Mouse (Mus musculus) intestine, embryonic 14.5 days (tissue): Measurements from ENCODE around the gene Olfr1020. TPM values are rescaled to one million over a fixed set of nuclear protein-coding genes. Genes with fewer than 3 reads are reported as not detected.

Experiments used
- ATAC-seq: fragments of 200-750 bp; cut with Nextera tagmentation; replicated peaks from 2 replicates; pipeline ENCODE4 v1.8.0; 2017; ENCODE audit warnings: low read depth, moderate number of reproducible peaks, moderate TSS enrichment, moderate library complexity; ENCODE audit not compliant: low FRiP score, low TSS enrichment
- DNase-seq: peaks from one replicate; pipeline ENCODE4 v3.0.0-alpha.2; 2018; ENCODE audit warnings: low spot score
- H3K27ac ChIP-seq: fragments of 300-500 bp; sonication (generic); 2 replicates; pipeline ENCODE4 v1.5.1; 2014; ENCODE audit warnings: low read depth, mild to moderate bottlenecking, control low read depth
- H3K27me3 ChIP-seq: fragments of 300-500 bp; sonication (generic); replicated peaks from 2 replicates; pipeline ENCODE4 v1.6.1; 2014; ENCODE audit warnings: low read length, control low read depth; ENCODE audit not compliant: control insufficient read depth, insufficient read depth
- H3K36me3 ChIP-seq: fragments of 300-500 bp; sonication (generic); 2 replicates; pipeline ENCODE4 v1.6.1; 2014; ENCODE audit warnings: low read length, control low read depth; ENCODE audit not compliant: control insufficient read depth, insufficient read depth
- H3K4me1 ChIP-seq: fragments of 300-500 bp; sonication (generic); replicated peaks from 2 replicates; pipeline ENCODE4 v1.6.1; 2014; ENCODE audit warnings: low read length, control low read depth, mixed read lengths; ENCODE audit not compliant: control insufficient read depth, insufficient read depth
- H3K4me2 ChIP-seq: fragments of 300-500 bp; sonication (generic); 2 replicates; pipeline ENCODE4 v1.6.1; 2014; ENCODE audit warnings: low read length
- H3K4me3 ChIP-seq: fragments of 300-500 bp; sonication (generic); 2 replicates; pipeline ENCODE4 v1.5.1; 2014; ENCODE audit warnings: low read depth, low read length, control low read depth, mixed read lengths
- H3K9ac ChIP-seq: fragments of 300-500 bp; sonication (generic); 2 replicates; pipeline ENCODE4 v1.6.1; 2014; ENCODE audit warnings: mild to moderate bottlenecking, low read length
- H3K9me3 ChIP-seq: fragments of 300-500 bp; sonication (generic); 2 replicates; pipeline ENCODE4 v1.6.1; 2016; ENCODE audit warnings: low read length, control low read depth; ENCODE audit not compliant: control insufficient read depth
- WGBS: fragments of 180-500 bp; shearing (Covaris S2); extraction: QIAGEN DNeasy Blood & Tissue Kit; methylation state at CpG from one replicate; pipeline ENCODE4 v1.1.7; 2014; 5-methylcytosine and 5-hydroxymethylcytosine counted together
- polyA plus RNA-seq: library from polyadenylated mRNA; unstranded; fragments of >200 nt; fragmentation: Nextera tagmentation; extraction: Ambion mirVana; gene quantifications from 2 replicates; pipeline ENCODE4 v1.2.1, GENCODE M21; 2014

The Olfr1020 gene
- not detected in 2 replicates for polyA plus RNA-seq

DNA sequence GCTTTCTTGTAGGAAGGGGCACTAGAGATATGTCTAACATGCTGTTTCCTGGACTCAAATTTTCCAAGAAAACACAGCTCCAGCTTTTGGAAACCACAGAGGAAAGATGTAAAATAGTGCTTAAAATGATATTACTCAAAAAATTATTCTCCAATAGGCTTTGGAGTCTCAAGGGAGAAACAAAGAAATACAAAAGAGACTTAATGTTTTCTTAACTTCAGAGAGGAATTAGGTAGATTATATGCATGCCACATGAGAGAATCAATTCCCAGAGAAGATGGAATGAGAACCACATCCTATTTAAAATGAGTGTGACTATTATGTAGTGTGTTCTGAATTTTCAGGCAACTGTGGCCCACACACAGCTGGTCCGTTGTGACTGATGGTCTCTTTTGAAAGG lies at the start of gene Olfr1020:
TSS of gene Olfr1020 (plus strand) at position 301 of the 400 bp plus-strand sequence.
- Histone ChIP-seq H3K4me1 (no peaks in the 10 kb centered on the region), H3K4me3 (no peak within 1 kb of the TSS), H3K27ac (no peak within 1 kb of the TSS), H3K27me3 (no peaks in the 10 kb centered on the region), H3K9ac (no peak within 1 kb of the TSS), H3K9me3 (no peaks in the 10 kb centered on the region), H3K4me2 (no peak within 1 kb of the TSS), H3K36me3 (no peaks in the 10 kb centered on the region)
- 90% methylated on average over 1 of the region's 1 CpGs for WGBS
- ATAC-seq (no peak), DNase-seq (no peak)

DNA sequence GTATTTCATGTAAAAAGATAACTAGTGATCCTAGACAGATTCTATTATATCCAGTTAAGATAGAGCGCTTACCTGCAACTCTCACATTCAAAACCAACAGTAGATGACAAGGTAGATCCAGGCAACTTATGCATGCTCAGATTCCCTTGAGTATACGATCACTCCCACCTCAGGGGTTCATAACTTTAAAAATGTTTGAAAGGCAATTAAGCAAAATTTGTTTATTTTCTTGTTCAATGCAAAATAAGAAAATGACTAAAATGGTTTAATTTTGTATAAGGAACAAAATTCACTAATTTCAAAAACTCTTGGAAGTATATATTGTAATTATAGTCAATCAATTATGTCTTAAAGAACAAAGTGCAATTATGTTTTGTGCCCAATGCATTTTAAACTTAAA lies 44.4 kb upstream of the Olfr1020 start, which contains the start of gene Olfr1016:
TSS of gene Olfr1016 (minus strand) at position 101 of the 400 bp plus-strand sequence.
- H3K9ac ChIP-seq, result no peak within 1 kb of the TSS
- no peaks in the 10 kb centered on the region for H3K9me3 ChIP-seq
- 90% methylated on average over 2 of the region's 2 CpGs for WGBS
- H3K36me3 ChIP-seq, result no peaks in the 10 kb centered on the region
- H3K4me2 ChIP-seq, result no peak within 1 kb of the TSS
- ATAC-seq (no peak), DNase-seq (no peak)
- no peak within 1 kb of the TSS for H3K27ac ChIP-seq
- H3K27me3 ChIP-seq, result no peaks in the 10 kb centered on the region
- H3K4me3 ChIP-seq, result no peak within 1 kb of the TSS
- no peaks in the 10 kb centered on the region for H3K4me1 ChIP-seq

DNA sequence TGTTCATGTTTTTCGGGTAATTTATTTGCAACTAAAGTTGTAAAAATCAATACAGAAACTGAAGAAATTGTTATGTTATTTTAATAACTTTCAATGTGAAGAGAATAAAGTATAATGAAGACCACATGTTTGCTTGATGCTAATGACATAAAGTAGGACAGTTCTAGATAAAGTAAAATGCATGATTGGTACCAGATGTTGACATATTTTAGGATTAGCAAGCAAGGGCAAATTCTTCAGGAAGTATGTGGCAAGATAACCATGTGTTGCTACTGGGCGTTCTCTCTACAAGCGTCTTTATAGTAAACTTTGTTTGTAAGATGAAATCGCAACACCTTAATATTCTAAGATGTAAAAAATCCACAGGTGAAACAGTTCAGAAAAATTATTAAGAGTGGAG lies 42.3 kb upstream of the Olfr1020 start:
- H3K36me3 ChIP-seq, result no peaks in the 10 kb centered on the region
- H3K27me3 ChIP-seq, result no peaks in the 10 kb centered on the region
- H3K4me1 ChIP-seq, result no peaks in the 10 kb centered on the region
- H3K9ac ChIP-seq, result no peak overlapping the region
- no peaks in the 10 kb centered on the region for H3K9me3 ChIP-seq
- WGBS, result 81% methylated on average over 4 of the region's 4 CpGs
- H3K4me2 ChIP-seq, result no peak overlapping the region
- no peak for DNase-seq
- no peak overlapping the region for H3K27ac ChIP-seq
- no peak for ATAC-seq
- H3K4me3 ChIP-seq, result no peak overlapping the region

DNA sequence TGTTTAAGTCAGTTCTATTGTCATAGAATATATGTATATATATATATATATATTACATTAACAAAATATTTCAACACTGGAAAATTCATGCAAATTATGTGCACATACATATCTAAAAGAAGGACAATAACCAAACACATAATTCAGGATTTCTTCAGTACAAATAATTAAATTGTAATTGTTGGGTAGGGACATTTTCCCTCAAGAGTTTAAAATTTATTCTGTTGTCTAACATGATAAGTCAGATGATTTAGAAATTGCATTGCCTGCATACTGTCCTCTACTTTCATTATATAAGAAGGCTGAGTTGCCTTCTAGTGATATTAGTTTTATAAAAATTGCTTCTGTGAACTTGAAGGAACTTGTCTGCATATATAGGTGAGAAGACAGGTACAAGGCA lies 28.7 kb upstream of the Olfr1020 start, which contains the start of gene Olfr1018:
TSS of gene Olfr1018 (plus strand) at position 301 of the 400 bp plus-strand sequence.
- Histone ChIP-seq H3K4me2 (no peak within 1 kb of the TSS), H3K4me3 (no peak within 1 kb of the TSS), H3K9me3 (no peaks in the 10 kb centered on the region), H3K36me3 (no peaks in the 10 kb centered on the region), H3K27me3 (no peaks in the 10 kb centered on the region), H3K9ac (no peak within 1 kb of the TSS), H3K27ac (no peak within 1 kb of the TSS), H3K4me1 (no peaks in the 10 kb centered on the region)
- no peak for ATAC-seq
- DNase-seq, result no peak

DNA sequence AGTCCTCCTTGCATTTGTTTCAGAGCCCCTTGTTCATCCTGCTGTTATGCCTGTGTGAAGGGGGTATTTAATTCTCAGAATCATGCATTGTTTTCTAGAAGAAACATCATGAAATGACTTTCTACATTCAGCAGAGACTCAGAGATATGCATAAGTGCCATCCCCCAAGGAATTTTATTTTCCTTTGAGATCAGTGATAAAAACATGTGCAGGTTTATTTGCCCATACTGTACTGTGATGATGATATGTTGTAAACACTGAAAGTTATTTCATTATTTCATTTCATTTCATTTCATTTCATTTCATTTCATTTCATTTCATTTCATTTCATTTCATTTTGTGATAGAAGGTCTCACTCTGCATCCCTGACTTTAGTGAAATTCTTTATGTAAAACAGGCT lies 1.4 kb upstream of the Olfr1020 start, which contains the start of gene Olfr1019:
TSS of gene Olfr1019 (minus strand) at position 101 of the 400 bp plus-strand sequence.
- no peak within 1 kb of the TSS for H3K27ac ChIP-seq
- no peak within 1 kb of the TSS for H3K9ac ChIP-seq
- no peaks in the 10 kb centered on the region for H3K4me1 ChIP-seq

DNA sequence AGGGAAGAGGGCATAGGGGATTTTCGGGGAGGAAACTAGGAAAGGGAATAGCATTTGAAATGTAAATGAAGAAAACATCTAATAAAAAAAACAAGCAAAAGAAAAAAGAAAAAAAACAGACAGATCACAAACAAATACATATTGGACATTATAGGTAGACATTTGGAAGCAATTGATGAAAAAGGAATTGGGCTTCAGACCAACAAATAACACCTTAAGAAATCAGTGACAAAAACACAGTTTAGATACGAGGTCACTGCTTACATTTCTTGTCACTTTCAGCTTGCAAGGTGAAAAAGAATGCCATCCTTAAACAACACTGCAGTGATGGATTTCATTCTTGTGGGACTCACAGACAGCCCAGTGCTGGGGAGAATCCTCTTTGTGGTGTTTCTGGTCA lies 21.5 kb downstream of the Olfr1020 start, which contains the start of gene Olfr1022:
TSS of gene Olfr1022 (plus strand) at position 301 of the 400 bp plus-strand sequence.
- H3K9ac ChIP-seq, result no peak within 1 kb of the TSS
- DNase-seq (no peak), ATAC-seq (no peak)
- no peak within 1 kb of the TSS for H3K27ac ChIP-seq
- H3K9me3 ChIP-seq, result no peaks in the 10 kb centered on the region
- WGBS, result 34% methylated on average over 2 of the region's 2 CpGs
- no peak within 1 kb of the TSS for H3K4me3 ChIP-seq
- H3K36me3 ChIP-seq, result no peaks in the 10 kb centered on the region
- H3K27me3 ChIP-seq, result no peaks in the 10 kb centered on the region
- no peaks in the 10 kb centered on the region for H3K4me1 ChIP-seq
- H3K4me2 ChIP-seq, result no peak within 1 kb of the TSS

More for the DNA sequence above, 1.4 kb upstream of the Olfr1020 start, which contains the start of gene Olfr1019:
- no peaks in the 10 kb centered on the region for H3K27me3 ChIP-seq
- no peak within 1 kb of the TSS for H3K4me3 ChIP-seq
- no peak within 1 kb of the TSS for H3K4me2 ChIP-seq
- ATAC-seq (no peak), DNase-seq (no peak)
- H3K9me3 ChIP-seq, result no peaks in the 10 kb centered on the region
- H3K36me3 ChIP-seq, result no peaks in the 10 kb centered on the region

DNA sequence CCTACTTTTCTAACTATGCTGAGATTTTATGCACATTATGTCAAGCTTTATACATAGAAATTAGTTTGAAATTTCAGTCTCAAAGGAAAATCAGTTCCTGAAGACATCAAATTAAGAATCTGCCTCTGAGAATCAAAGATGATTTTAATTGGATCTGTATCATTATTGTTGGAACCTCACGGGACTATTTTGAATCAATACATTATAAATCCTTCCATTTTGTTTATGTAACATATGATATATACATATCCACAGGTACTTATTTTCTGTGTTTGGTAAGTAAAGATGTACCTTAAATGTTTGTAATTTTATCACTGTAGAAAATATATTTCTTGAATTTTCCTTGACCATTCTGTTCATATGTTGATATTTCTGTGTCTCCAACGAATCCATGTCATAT lies 38.5 kb downstream of the Olfr1020 start, which contains the start of gene Olfr1023:
TSS of gene Olfr1023 (plus strand) at position 301 of the 400 bp plus-strand sequence.
- H3K9me3 ChIP-seq, result no peaks in the 10 kb centered on the region
- no peaks in the 10 kb centered on the region for H3K4me1 ChIP-seq
- no peak within 1 kb of the TSS for H3K4me2 ChIP-seq
- no peaks in the 10 kb centered on the region for H3K36me3 ChIP-seq
- WGBS, result 67% methylated on average over 2 of the region's 2 CpGs
- no peak for DNase-seq
- ATAC-seq, result no peak
- no peak within 1 kb of the TSS for H3K27ac ChIP-seq
- no peak within 1 kb of the TSS for H3K4me3 ChIP-seq
- no peaks in the 10 kb centered on the region for H3K27me3 ChIP-seq
- no peak within 1 kb of the TSS for H3K9ac ChIP-seq

Other genes starting within 250 kb of the Olfr1020 start
- not detected in 2 replicates for gene Olfr1000, start 235.1 kb upstream of the Olfr1020 start, polyA plus RNA-seq
- gene Olfr1002, start 196.3 kb upstream of the Olfr1020 start, polyA plus RNA-seq, result not detected in 2 replicates
- not detected in 2 replicates for gene Olfr154, start 182.6 kb upstream of the Olfr1020 start, polyA plus RNA-seq
- not detected in 2 replicates for gene Olfr1006, start 168.3 kb upstream of the Olfr1020 start, polyA plus RNA-seq
- gene Olfr1008, start 157.6 kb upstream of the Olfr1020 start, polyA plus RNA-seq, result not detected in 2 replicates
- not detected in 2 replicates for gene Olfr1009, start 131.6 kb upstream of the Olfr1020 start, polyA plus RNA-seq
- gene Olfr1012, start 84.3 kb upstream of the Olfr1020 start, polyA plus RNA-seq, result not detected in 2 replicates
- gene Olfr1013, start 79.9 kb upstream of the Olfr1020 start, polyA plus RNA-seq, result not detected in 2 replicates
- not detected in 2 replicates for gene Olfr1014, start 74.3 kb upstream of the Olfr1020 start, polyA plus RNA-seq
- gene Olfr1015, start 65.0 kb upstream of the Olfr1020 start, polyA plus RNA-seq, result not detected in 2 replicates
- not detected in 2 replicates for gene Olfr1016, start 44.5 kb upstream of the Olfr1020 start, polyA plus RNA-seq
- gene Olfr1018, start 28.6 kb upstream of the Olfr1020 start, polyA plus RNA-seq, result not detected in 2 replicates
- gene Olfr1019, start 1.5 kb upstream of the Olfr1020 start, polyA plus RNA-seq, result not detected in 2 replicates
- gene Olfr1022, start 21.6 kb downstream of the Olfr1020 start, polyA plus RNA-seq, result not detected in 2 replicates
- gene Olfr1023, start 38.6 kb downstream of the Olfr1020 start, polyA plus RNA-seq, result not detected in 2 replicates
- not detected in 2 replicates for gene Olfr1024, start 58.0 kb downstream of the Olfr1020 start, polyA plus RNA-seq
- gene Olfr1025-ps1, start 68.2 kb downstream of the Olfr1020 start, polyA plus RNA-seq, result not detected in 2 replicates
- gene Olfr1026, start 74.5 kb downstream of the Olfr1020 start, polyA plus RNA-seq, result not detected in 2 replicates
- not detected in 2 replicates for gene Olfr1028, start 103.4 kb downstream of the Olfr1020 start, polyA plus RNA-seq
- gene Olfr1029, start 126.9 kb downstream of the Olfr1020 start, polyA plus RNA-seq, result not detected in 2 replicates
- gene Olfr1030, start 132.2 kb downstream of the Olfr1020 start, polyA plus RNA-seq, result not detected in 2 replicates
- not detected in 2 replicates for gene Olfr1031, start 143.3 kb downstream of the Olfr1020 start, polyA plus RNA-seq
- not detected in 2 replicates for gene Olfr1032, start 158.5 kb downstream of the Olfr1020 start, polyA plus RNA-seq
- gene Olfr1033, start 173.6 kb downstream of the Olfr1020 start, polyA plus RNA-seq, result 2.3 and 2.7 TPM in 2 replicates
- 0.07 TPM in 1 of 2 replicates, not detected in the other for gene Olfr1034, start 198.8 kb downstream of the Olfr1020 start, polyA plus RNA-seq
- gene Olfr1036, start 227.0 kb downstream of the Olfr1020 start, polyA plus RNA-seq, result not detected in 2 replicates
- gene Olfr1037, start 240.4 kb downstream of the Olfr1020 start, polyA plus RNA-seq, result not detected in 2 replicates